Mouse (Mus musculus): ENCODE measurements around the gene Tbce. TPM values are rescaled to one million over a fixed set of nuclear protein-coding genes. Genes with fewer than 3 reads are reported as not detected.
A peak's percentile ranks its signal among the peaks of the same experiment; 100 is the strongest.

The Tbce gene
- polyA plus RNA-seq, 1 experiment from 2014 or later: 65.5 TPM

- H3K4me2 ChIP-seq: no peak overlapping the region
- H3K36me3 ChIP-seq (ENCODE audit: control insufficient read depth, insufficient read depth, low read length): no peaks in the 10 kb centered on the region
- no peak overlapping the region for H3K9ac ChIP-seq (ENCODE audit: low read length)
- ATAC-seq (ENCODE audit: low FRiP score): peak; percentile 24; the same call in 1 of the 2 replicates
- H3K27ac ChIP-seq (ENCODE audit: low read depth, low read length): no peak overlapping the region
- no peak for DNase-seq (ENCODE audit: low spot score, missing footprints)
- 73% methylated on average over 19 of the region's 19 CpGs for WGBS
- no peaks in the 10 kb centered on the region for H3K4me1 ChIP-seq (ENCODE audit: control insufficient read depth, insufficient read depth, low read length)
- H3K27me3 ChIP-seq (ENCODE audit: control insufficient read depth, insufficient read depth, low read length): no peaks in the 10 kb centered on the region
- no peak overlapping the region for H3K4me3 ChIP-seq (ENCODE audit: low read depth, low read length)
- H3K9me3 ChIP-seq (ENCODE audit: control insufficient read depth, low read length): no peaks in the 10 kb centered on the region
These were observed 74.0 kb downstream of the Tbce start for GRCm38 (mm10) chr13:13965388-13965964.

- Histone ChIP-seq H3K4me2 (no peak overlapping the region), H3K4me3 (ENCODE audit: low read depth, low read length) (no peak overlapping the region)
These were observed 78.4 kb downstream of the Tbce start for GRCm38 (mm10) chr13:13961046-13961445.

GRCm38 (mm10) chr13:13960211-13960610 lies 79.2 kb downstream of the Tbce start:
- Histone ChIP-seq H3K9me3 (ENCODE audit: control insufficient read depth, low read length) (no peaks in the 10 kb centered on the region), H3K4me2 (no peak overlapping the region), H3K27me3 (ENCODE audit: control insufficient read depth, insufficient read depth, low read length) (no peaks in the 10 kb centered on the region), H3K27ac (ENCODE audit: low read depth, low read length) (no peak overlapping the region), H3K36me3 (ENCODE audit: control insufficient read depth, insufficient read depth, low read length) (no peaks in the 10 kb centered on the region), H3K4me3 (ENCODE audit: low read depth, low read length) (no peak overlapping the region), H3K4me1 (ENCODE audit: control insufficient read depth, insufficient read depth, low read length) (peaks cover 2% of the 10 kb centered on the region; the same call in 1 of the 2 replicates), H3K9ac (ENCODE audit: low read length) (no peak overlapping the region)
- DNase-seq (ENCODE audit: low spot score, missing footprints) (no peak), ATAC-seq (ENCODE audit: low FRiP score) (no peak)
- 87% methylated on average over 4 of the region's 4 CpGs for WGBS

More at GRCm38 (mm10) chr13:13961046-13961445, 78.4 kb downstream of the Tbce start:
- Histone ChIP-seq H3K9me3 (ENCODE audit: control insufficient read depth, low read length) (no peaks in the 10 kb centered on the region), H3K4me1 (ENCODE audit: control insufficient read depth, insufficient read depth, low read length) (no peaks in the 10 kb centered on the region), H3K27ac (ENCODE audit: low read depth, low read length) (no peak overlapping the region), H3K27me3 (ENCODE audit: control insufficient read depth, insufficient read depth, low read length) (no peaks in the 10 kb centered on the region), H3K36me3 (ENCODE audit: control insufficient read depth, insufficient read depth, low read length) (no peaks in the 10 kb centered on the region), H3K9ac (ENCODE audit: low read length) (no peak overlapping the region)
- no peak for DNase-seq (ENCODE audit: low spot score, missing footprints)
- 91% methylated on average over 4 of the region's 4 CpGs for WGBS
- no peak for ATAC-seq (ENCODE audit: low FRiP score)

- ATAC-seq (ENCODE audit: low FRiP score) (no peak), DNase-seq (ENCODE audit: low spot score, missing footprints) (no peak)
- Histone ChIP-seq H3K4me2 (no peak overlapping the region), H3K4me1 (ENCODE audit: control insufficient read depth, insufficient read depth, low read length) (peaks cover 2% of the 10 kb centered on the region; the same call in 1 of the 2 replicates), H3K9ac (ENCODE audit: low read length) (no peak overlapping the region), H3K4me3 (ENCODE audit: low read depth, low read length) (no peak overlapping the region), H3K36me3 (ENCODE audit: control insufficient read depth, insufficient read depth, low read length) (no peaks in the 10 kb centered on the region), H3K9me3 (ENCODE audit: control insufficient read depth, low read length) (no peaks in the 10 kb centered on the region), H3K27ac (ENCODE audit: low read depth, low read length) (no peak overlapping the region), H3K27me3 (ENCODE audit: control insufficient read depth, insufficient read depth, low read length) (no peaks in the 10 kb centered on the region)
- WGBS: 88% methylated on average over 4 of the region's 4 CpGs
These were observed 82.8 kb downstream of the Tbce start for GRCm38 (mm10) chr13:13956686-13957085.

GRCm38 (mm10) chr13:13954931-13955330 lies 84.5 kb downstream of the Tbce start:
- 0 out of 2 replicates have a peak overlapping the region, but pooled peaks have one; percentile 51 for H3K27ac ChIP-seq (ENCODE audit: low read depth, low read length)
- under 1% methylated on average over 29 of the region's 29 CpGs for WGBS
- no peak for ATAC-seq (ENCODE audit: low FRiP score)

GRCm38 (mm10) chr13:13953874-13954832 lies 85.3 kb downstream of the Tbce start, which contains the start of gene B3galnt2:
Gene B3galnt2 (plus strand): TSS chr13:13954469.
- H3K9ac ChIP-seq (ENCODE audit: low read length): peak within 1 kb of the TSS; percentile 82
- ATAC-seq (ENCODE audit: low FRiP score) (peak; percentile 99), DNase-seq (ENCODE audit: low spot score, missing footprints) (peak; percentile 99)
- WGBS: under 1% methylated on average over 78 of the region's 78 CpGs
- no peaks in the 10 kb centered on the region for H3K9me3 ChIP-seq (ENCODE audit: control insufficient read depth, low read length)
- peaks cover 2% of the 10 kb centered on the region; the same call in 1 of the 2 replicates for H3K4me1 ChIP-seq (ENCODE audit: control insufficient read depth, insufficient read depth, low read length)
- H3K4me2 ChIP-seq: peak within 1 kb of the TSS; percentile 75
- no peaks in the 10 kb centered on the region for H3K27me3 ChIP-seq (ENCODE audit: control insufficient read depth, insufficient read depth, low read length)
- H3K4me3 ChIP-seq (ENCODE audit: low read depth, low read length): peak within 1 kb of the TSS; percentile 83
- H3K27ac ChIP-seq (ENCODE audit: low read depth, low read length): peak within 1 kb of the TSS; percentile 59
- H3K36me3 ChIP-seq (ENCODE audit: control insufficient read depth, insufficient read depth, low read length): no peaks in the 10 kb centered on the region

More at GRCm38 (mm10) chr13:13954931-13955330, 84.5 kb downstream of the Tbce start:
- Histone ChIP-seq H3K36me3 (ENCODE audit: control insufficient read depth, insufficient read depth, low read length) (no peaks in the 10 kb centered on the region), H3K4me2 (peak overlapping the region; percentile 72), H3K4me1 (ENCODE audit: control insufficient read depth, insufficient read depth, low read length) (peaks cover 2% of the 10 kb centered on the region; the same call in 1 of the 2 replicates), H3K9me3 (ENCODE audit: control insufficient read depth, low read length) (no peaks in the 10 kb centered on the region), H3K27me3 (ENCODE audit: control insufficient read depth, insufficient read depth, low read length) (no peaks in the 10 kb centered on the region), H3K4me3 (ENCODE audit: low read depth, low read length) (peak overlapping the region; percentile 83), H3K9ac (ENCODE audit: low read length) (peak overlapping the region; percentile 82)
- DNase-seq (ENCODE audit: low spot score, missing footprints): peak; percentile 94

Other genes starting within 250 kb of the Tbce start
- gene B3galnt2, start 85.2 kb downstream of the Tbce start, polyA plus RNA-seq (2014; fragmentation: Nextera tagmentation; extraction: Ambion mirVana): 35.4 and 39.8 TPM in 2 replicates
- 85.4 and 92.0 TPM in 2 replicates for gene Arid4b, start 23.6 kb upstream of the Tbce start, polyA plus RNA-seq (2014; fragmentation: Nextera tagmentation; extraction: Ambion mirVana)
- gene Ggps1, start 23.9 kb upstream of the Tbce start, polyA plus RNA-seq (2014; fragmentation: Nextera tagmentation; extraction: Ambion mirVana): 80.1 and 85.4 TPM in 2 replicates

Measured in midbrain, embryonic 11.5 days (tissue).